Mouse (Mus musculus): ENCODE data around the gene Lrsam1. TPM values are rescaled to one million over a fixed set of nuclear protein-coding genes. Genes with fewer than 3 reads are reported as not detected.
A peak's percentile ranks its signal among the peaks of the same experiment; 100 is the strongest.

Lrsam1 gene
- polyA plus RNA-seq, 1 experiment from 2014 or later = 10.4 TPM

- Histone ChIP-seq H3K4me1 (replicated peaks) (peaks cover 19% of the 10 kb centered on the region), H3K27me3 (peaks cover 3% of the 10 kb centered on the region; the same call in 1 of the 2 replicates), H3K4me2 (no peak overlapping the region), H3K27ac (no peak overlapping the region), H3K9ac (replicated peaks) (no peak overlapping the region), H3K36me3 (peaks cover 3% of the 10 kb centered on the region; the same call in 1 of the 2 replicates), H3K4me3 (replicated peaks) (no peak overlapping the region), H3K9me3 (no peaks in the 10 kb centered on the region)
- 61% methylated on average over 6 of the region's 6 CpGs for WGBS
- no peak for ATAC-seq (ENCODE audit: insufficient number of reproducible peaks, insufficient read depth, low FRiP score, low TSS enrichment, low read depth)
Observed at GRCm38 (mm10) chr2:32983617-32984016, 22.2 kb upstream of the Lrsam1 start.

GRCm38 (mm10) chr2:32982700-32983099, 21.3 kb upstream of the Lrsam1 start:
- no peak overlapping the region for H3K27ac ChIP-seq
- WGBS = 8% methylated on average over 4 of the region's 4 CpGs
- no peaks in the 10 kb centered on the region for H3K9me3 ChIP-seq
- peak overlapping the region; percentile 45; the same call in 1 of the 2 replicates for H3K9ac ChIP-seq (replicated peaks)
- H3K4me2 ChIP-seq = peak overlapping the region; percentile 100
- H3K27me3 ChIP-seq = peaks cover 3% of the 10 kb centered on the region; the same call in 1 of the 2 replicates
- ATAC-seq (ENCODE audit: insufficient number of reproducible peaks, insufficient read depth, low FRiP score, low TSS enrichment, low read depth) = no peak
- H3K4me3 ChIP-seq (replicated peaks) = peak overlapping the region; percentile 84
- peaks cover 19% of the 10 kb centered on the region for H3K4me1 ChIP-seq (replicated peaks)
- peaks cover 3% of the 10 kb centered on the region; the same call in 1 of the 2 replicates for H3K36me3 ChIP-seq

- Histone ChIP-seq H3K36me3 (peaks cover 4% of the 10 kb centered on the region; the same call in 1 of the 2 replicates), H3K4me1 (replicated peaks) (peaks cover 19% of the 10 kb centered on the region), H3K9me3 (no peaks in the 10 kb centered on the region), H3K27me3 (peaks cover 3% of the 10 kb centered on the region; the same call in 1 of the 2 replicates), H3K9ac (replicated peaks) (peak within 1 kb of the TSS; percentile 87), H3K27ac (0 out of 2 replicates have a peak within 1 kb of the TSS, but pooled peaks have one; percentile 45), H3K4me3 (replicated peaks) (peak within 1 kb of the TSS; percentile 84), H3K4me2 (peak within 1 kb of the TSS; percentile 100)
- under 1% methylated on average over 50 of the region's 50 CpGs for WGBS
- peak; percentile 99 for ATAC-seq (ENCODE audit: insufficient number of reproducible peaks, insufficient read depth, low FRiP score, low TSS enrichment, low read depth)
Observed at GRCm38 (mm10) chr2:32981725-32982271, 20.4 kb upstream of the Lrsam1 start, which contains the start of gene Slc2a8. Gene Slc2a8 (minus strand): TSS chr2:32982083.

GRCm38 (mm10) chr2:32981281-32981680, 19.9 kb upstream of the Lrsam1 start:
- peak overlapping the region; percentile 100 for H3K4me2 ChIP-seq
- ATAC-seq (ENCODE audit: insufficient number of reproducible peaks, insufficient read depth, low FRiP score, low TSS enrichment, low read depth) = peak; percentile 9; the same call in 1 of the 2 replicates
- under 1% methylated on average over 23 of the region's 23 CpGs for WGBS
- 0 out of 2 replicates have a peak overlapping the region, but pooled peaks have one; percentile 45 for H3K27ac ChIP-seq
- H3K4me3 ChIP-seq (replicated peaks) = peak overlapping the region; percentile 84
- H3K9ac ChIP-seq (replicated peaks) = peak overlapping the region; percentile 87
- H3K9me3 ChIP-seq = no peaks in the 10 kb centered on the region
- peaks cover 3% of the 10 kb centered on the region; the same call in 1 of the 2 replicates for H3K27me3 ChIP-seq
- H3K4me1 ChIP-seq (replicated peaks) = peaks cover 19% of the 10 kb centered on the region
- H3K36me3 ChIP-seq = peaks cover 8% of the 10 kb centered on the region

GRCm38 (mm10) chr2:32979675-32980074, 18.3 kb upstream of the Lrsam1 start:
- H3K4me3 ChIP-seq (replicated peaks) = no peak overlapping the region
- no peak overlapping the region for H3K4me2 ChIP-seq
- no peaks in the 10 kb centered on the region for H3K9me3 ChIP-seq
- H3K27me3 ChIP-seq = peaks cover 3% of the 10 kb centered on the region; the same call in 1 of the 2 replicates
- peaks cover 19% of the 10 kb centered on the region for H3K4me1 ChIP-seq (replicated peaks)
- 81% methylated on average over 7 of the region's 7 CpGs for WGBS
- ATAC-seq (ENCODE audit: insufficient number of reproducible peaks, insufficient read depth, low FRiP score, low TSS enrichment, low read depth) = no peak
- H3K36me3 ChIP-seq = peaks cover 24% of the 10 kb centered on the region
- H3K27ac ChIP-seq = no peak overlapping the region
- H3K9ac ChIP-seq (replicated peaks) = 0 out of 2 replicates have a peak overlapping the region, but pooled peaks have one; percentile 8

GRCm38 (mm10) chr2:32978675-32979074, 17.3 kb upstream of the Lrsam1 start:
- Histone ChIP-seq H3K4me2 (no peak overlapping the region), H3K27me3 (no peaks in the 10 kb centered on the region), H3K9ac (replicated peaks) (no peak overlapping the region), H3K36me3 (peaks cover 34% of the 10 kb centered on the region), H3K4me3 (replicated peaks) (no peak overlapping the region), H3K9me3 (no peaks in the 10 kb centered on the region), H3K4me1 (replicated peaks) (peaks cover 19% of the 10 kb centered on the region), H3K27ac (no peak overlapping the region)
- WGBS = 73% methylated on average over 3 of the region's 3 CpGs
- no peak for ATAC-seq (ENCODE audit: insufficient number of reproducible peaks, insufficient read depth, low FRiP score, low TSS enrichment, low read depth)

GRCm38 (mm10) chr2:32977114-32977513, 15.7 kb upstream of the Lrsam1 start:
- H3K27ac ChIP-seq = no peak overlapping the region
- peaks cover 48% of the 10 kb centered on the region for H3K36me3 ChIP-seq
- no peaks in the 10 kb centered on the region for H3K27me3 ChIP-seq
- H3K4me3 ChIP-seq (replicated peaks) = no peak overlapping the region
- no peak for ATAC-seq (ENCODE audit: insufficient number of reproducible peaks, insufficient read depth, low FRiP score, low TSS enrichment, low read depth)
- no peaks in the 10 kb centered on the region for H3K9me3 ChIP-seq
- H3K9ac ChIP-seq (replicated peaks) = no peak overlapping the region
- peaks cover 13% of the 10 kb centered on the region for H3K4me1 ChIP-seq (replicated peaks)
- 77% methylated on average over 5 of the region's 5 CpGs for WGBS
- no peak overlapping the region for H3K4me2 ChIP-seq

- Histone ChIP-seq H3K9me3 (no peaks in the 10 kb centered on the region), H3K9ac (replicated peaks) (no peak overlapping the region), H3K36me3 (peaks cover 44% of the 10 kb centered on the region), H3K4me1 (replicated peaks) (no peaks in the 10 kb centered on the region), H3K27me3 (no peaks in the 10 kb centered on the region), H3K4me3 (replicated peaks) (no peak overlapping the region), H3K4me2 (no peak overlapping the region), H3K27ac (no peak overlapping the region)
- 86% methylated on average over 8 of the region's 8 CpGs for WGBS
- ATAC-seq (ENCODE audit: insufficient number of reproducible peaks, insufficient read depth, low FRiP score, low TSS enrichment, low read depth) = no peak
Observed at GRCm38 (mm10) chr2:32974216-32974615, 12.8 kb upstream of the Lrsam1 start.

- 51% methylated on average over 9 of the region's 9 CpGs for WGBS
- Histone ChIP-seq H3K27me3 (no peaks in the 10 kb centered on the region), H3K27ac (no peak overlapping the region), H3K9me3 (no peaks in the 10 kb centered on the region), H3K4me1 (replicated peaks) (peaks cover 13% of the 10 kb centered on the region), H3K36me3 (peaks cover 40% of the 10 kb centered on the region), H3K9ac (replicated peaks) (no peak overlapping the region), H3K4me2 (no peak overlapping the region), H3K4me3 (replicated peaks) (no peak overlapping the region)
- no peak for ATAC-seq (ENCODE audit: insufficient number of reproducible peaks, insufficient read depth, low FRiP score, low TSS enrichment, low read depth)
Observed at GRCm38 (mm10) chr2:32971235-32971634, 9.8 kb upstream of the Lrsam1 start.

GRCm38 (mm10) chr2:32969326-32969725, 7.9 kb upstream of the Lrsam1 start:
- Histone ChIP-seq H3K27me3 (no peaks in the 10 kb centered on the region), H3K27ac (no peak overlapping the region), H3K9ac (replicated peaks) (no peak overlapping the region), H3K9me3 (no peaks in the 10 kb centered on the region), H3K4me3 (replicated peaks) (no peak overlapping the region), H3K4me1 (replicated peaks) (peaks cover 28% of the 10 kb centered on the region), H3K36me3 (peaks cover 28% of the 10 kb centered on the region), H3K4me2 (no peak overlapping the region)
- 87% methylated on average over 8 of the region's 8 CpGs for WGBS
- no peak for ATAC-seq (ENCODE audit: insufficient number of reproducible peaks, insufficient read depth, low FRiP score, low TSS enrichment, low read depth)

- H3K36me3 ChIP-seq = peaks cover 28% of the 10 kb centered on the region
- peaks cover 39% of the 10 kb centered on the region for H3K4me1 ChIP-seq (replicated peaks)
- H3K27ac ChIP-seq = no peak overlapping the region
- H3K9me3 ChIP-seq = no peaks in the 10 kb centered on the region
- no peaks in the 10 kb centered on the region for H3K27me3 ChIP-seq
- peak overlapping the region; percentile 59; the same call in 1 of the 2 replicates for H3K4me3 ChIP-seq (replicated peaks)
- peak overlapping the region; percentile 76 for H3K9ac ChIP-seq (replicated peaks)
- WGBS = 84% methylated on average over 9 of the region's 9 CpGs
- H3K4me2 ChIP-seq = peak overlapping the region; percentile 87
- no peak for ATAC-seq (ENCODE audit: insufficient number of reproducible peaks, insufficient read depth, low FRiP score, low TSS enrichment, low read depth)
Observed at GRCm38 (mm10) chr2:32968024-32968614, 6.7 kb upstream of the Lrsam1 start.
